Mouse (Mus musculus): ENCODE measurements at regions not wholly inside any gene's neighbourhood (a gene's known extent, or its start where the extent isn't known, plus 50 kb on each side); places are given as distances from the start of the nearest gene placed in this dataset.

DNA sequence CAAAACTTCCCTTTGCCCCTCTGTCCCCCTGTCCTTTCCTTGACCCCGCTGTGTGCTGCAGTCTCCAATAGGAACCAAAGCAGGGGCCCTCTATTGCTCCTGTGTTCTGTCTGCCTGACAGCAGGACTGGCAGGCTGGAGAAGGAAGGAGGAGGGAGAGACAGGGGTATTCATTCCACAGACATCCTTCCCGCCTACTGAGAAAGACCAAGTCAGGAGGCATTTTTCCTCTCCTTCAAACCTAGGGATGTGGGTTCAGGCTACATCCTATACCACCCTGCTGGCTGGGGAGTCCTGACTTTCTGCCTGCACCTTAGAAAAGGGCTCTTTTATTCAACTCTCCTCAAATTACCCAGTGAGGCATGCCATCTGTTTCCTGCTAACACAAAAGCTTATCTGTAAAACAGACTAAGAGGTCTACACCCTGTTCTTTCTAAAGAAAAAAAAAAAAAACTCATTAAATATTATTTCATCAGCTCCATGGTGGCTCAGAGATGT is 270.9 kb upstream of the Gpc5 start:
- no peaks in the 10 kb centered on the region for H3K9me3 ChIP-seq (replicated peaks; ENCODE audit: control insufficient read depth, insufficient read depth, low read length, poor library complexity, severe bottlenecking)
- TF ChIP-seq EP300 (IDR thresholded peaks at IDR 0.05; ENCODE audit: insufficient read depth, low read depth, low read length) (no peak), POLR2A (IDR thresholded peaks at IDR 0.05; ENCODE audit: insufficient read depth, low read length) (no peak), CTCF (IDR thresholded peaks at IDR 0.05; ENCODE audit: low read depth, low read length) (no peak)
- H3K36me3 ChIP-seq (ENCODE audit: control insufficient read depth, insufficient read depth, low read length, poor library complexity, severe bottlenecking) = no peaks in the 10 kb centered on the region
- H3K9ac ChIP-seq (ENCODE audit: low read depth, poor library complexity, severe bottlenecking) = no peak overlapping the region
- no peaks in the 10 kb centered on the region for H3K27me3 ChIP-seq (ENCODE audit: control insufficient read depth, insufficient read depth, low read length, poor library complexity, severe bottlenecking)
- H3K4me3 ChIP-seq (ENCODE audit: low read depth, low read length) = no peak overlapping the region
- H3K27ac ChIP-seq (ENCODE audit: insufficient read depth, low read length) = no peak overlapping the region
- H3K4me1 ChIP-seq (ENCODE audit: control insufficient read depth, insufficient read depth, low read length) = no peaks in the 10 kb centered on the region

GRCm38 (mm10) chr14:114821672-114822071 is 270.3 kb upstream of the Gpc5 start:
- Histone ChIP-seq H3K9ac (ENCODE audit: low read depth, poor library complexity, severe bottlenecking) (no peak overlapping the region), H3K4me3 (ENCODE audit: low read depth, low read length) (no peak overlapping the region), H3K9me3 (replicated peaks; ENCODE audit: control insufficient read depth, insufficient read depth, low read length, poor library complexity, severe bottlenecking) (no peaks in the 10 kb centered on the region), H3K27ac (ENCODE audit: insufficient read depth, low read length) (no peak overlapping the region), H3K4me1 (ENCODE audit: control insufficient read depth, insufficient read depth, low read length) (no peaks in the 10 kb centered on the region), H3K36me3 (ENCODE audit: control insufficient read depth, insufficient read depth, low read length, poor library complexity, severe bottlenecking) (no peaks in the 10 kb centered on the region), H3K27me3 (ENCODE audit: control insufficient read depth, insufficient read depth, low read length, poor library complexity, severe bottlenecking) (no peaks in the 10 kb centered on the region)
- TF ChIP-seq EP300 (IDR thresholded peaks at IDR 0.05; ENCODE audit: insufficient read depth, low read depth, low read length) (no peak), POLR2A (IDR thresholded peaks at IDR 0.05; ENCODE audit: insufficient read depth, low read length) (no peak), CTCF (IDR thresholded peaks at IDR 0.05; ENCODE audit: low read depth, low read length) (no peak)

DNA sequence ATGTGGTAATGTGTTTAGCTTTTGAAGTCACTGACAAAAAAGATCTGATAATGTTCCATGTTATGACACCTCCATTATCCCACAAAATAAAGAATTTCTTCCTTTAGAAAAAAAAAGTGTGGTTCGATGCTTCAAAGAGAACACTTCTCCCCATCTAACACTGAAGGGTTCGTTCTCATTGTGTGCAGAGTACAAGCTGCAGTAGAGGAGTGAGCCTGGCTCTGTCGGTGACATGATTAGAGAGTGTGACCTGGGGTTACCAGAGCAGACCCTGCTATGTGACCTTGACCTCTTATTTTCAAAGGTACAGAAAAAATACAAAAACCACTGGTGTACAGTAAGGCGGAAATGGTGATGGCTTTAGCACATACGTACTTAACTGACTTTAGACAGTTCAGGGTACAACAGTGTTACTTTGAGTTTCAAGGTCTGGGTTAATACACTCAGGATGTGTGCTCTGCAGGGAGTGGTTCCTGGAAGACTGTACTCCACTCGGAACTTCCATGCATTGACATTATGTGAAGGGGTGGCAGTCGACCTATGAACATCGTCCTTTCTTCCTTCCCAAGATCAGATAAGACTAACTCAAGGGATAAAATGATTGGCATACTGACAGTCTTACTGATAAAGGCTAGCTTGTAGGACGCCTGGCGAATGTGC is 265.2 kb upstream of the Gpc5 start:
- no peak overlapping the region for H3K4me3 ChIP-seq (ENCODE audit: low read depth, low read length)
- no peak overlapping the region for H3K9ac ChIP-seq (ENCODE audit: low read depth, poor library complexity, severe bottlenecking)
- no peaks in the 10 kb centered on the region for H3K4me1 ChIP-seq (ENCODE audit: control insufficient read depth, insufficient read depth, low read length)
- H3K9me3 ChIP-seq (replicated peaks; ENCODE audit: control insufficient read depth, insufficient read depth, low read length, poor library complexity, severe bottlenecking) = no peaks in the 10 kb centered on the region
- TF ChIP-seq EP300 (IDR thresholded peaks at IDR 0.05; ENCODE audit: insufficient read depth, low read depth, low read length) = no peak
- no peak for TF ChIP-seq POLR2A (IDR thresholded peaks at IDR 0.05; ENCODE audit: insufficient read depth, low read length)
- no peak for TF ChIP-seq CTCF (IDR thresholded peaks at IDR 0.05; ENCODE audit: low read depth, low read length)
- H3K36me3 ChIP-seq (ENCODE audit: control insufficient read depth, insufficient read depth, low read length, poor library complexity, severe bottlenecking) = no peaks in the 10 kb centered on the region
- no peaks in the 10 kb centered on the region for H3K27me3 ChIP-seq (ENCODE audit: control insufficient read depth, insufficient read depth, low read length, poor library complexity, severe bottlenecking)
- H3K27ac ChIP-seq (ENCODE audit: insufficient read depth, low read length) = no peak overlapping the region

DNA sequence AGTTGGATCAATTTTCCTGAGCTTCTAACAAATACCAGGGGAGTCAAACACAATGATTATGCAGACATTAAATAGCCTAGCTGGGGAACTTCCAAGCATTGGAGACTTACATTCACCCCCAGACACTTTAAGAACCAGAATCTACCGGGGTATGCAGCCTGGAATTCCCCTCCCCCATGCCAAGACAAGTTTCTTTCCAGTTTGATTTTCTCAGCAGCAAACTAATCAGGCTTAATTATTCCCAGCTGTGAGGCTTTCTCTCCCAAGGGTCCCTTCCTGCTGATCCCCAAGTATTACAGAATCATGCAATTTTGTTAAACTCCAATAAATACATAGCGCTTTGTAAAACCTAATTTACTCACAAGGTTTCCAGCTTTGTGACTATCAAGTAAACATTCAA is 262.7 kb upstream of the Gpc5 start:
- Histone ChIP-seq H3K36me3 (ENCODE audit: control insufficient read depth, insufficient read depth, low read length, poor library complexity, severe bottlenecking) (no peaks in the 10 kb centered on the region), H3K9ac (ENCODE audit: low read depth, poor library complexity, severe bottlenecking) (no peak overlapping the region), H3K9me3 (replicated peaks; ENCODE audit: control insufficient read depth, insufficient read depth, low read length, poor library complexity, severe bottlenecking) (no peaks in the 10 kb centered on the region), H3K27me3 (ENCODE audit: control insufficient read depth, insufficient read depth, low read length, poor library complexity, severe bottlenecking) (no peaks in the 10 kb centered on the region), H3K27ac (ENCODE audit: insufficient read depth, low read length) (no peak overlapping the region), H3K4me1 (ENCODE audit: control insufficient read depth, insufficient read depth, low read length) (no peaks in the 10 kb centered on the region), H3K4me3 (ENCODE audit: low read depth, low read length) (no peak overlapping the region)
- TF ChIP-seq CTCF (IDR thresholded peaks at IDR 0.05; ENCODE audit: low read depth, low read length) (no peak), EP300 (IDR thresholded peaks at IDR 0.05; ENCODE audit: insufficient read depth, low read depth, low read length) (no peak), POLR2A (IDR thresholded peaks at IDR 0.05; ENCODE audit: insufficient read depth, low read length) (no peak)

GRCm38 (mm10) chr14:114832987-114833386 is 259.0 kb upstream of the Gpc5 start:
- Histone ChIP-seq H3K9ac (ENCODE audit: low read depth, poor library complexity, severe bottlenecking) (no peak overlapping the region), H3K36me3 (ENCODE audit: control insufficient read depth, insufficient read depth, low read length, poor library complexity, severe bottlenecking) (no peaks in the 10 kb centered on the region), H3K27me3 (ENCODE audit: control insufficient read depth, insufficient read depth, low read length, poor library complexity, severe bottlenecking) (no peaks in the 10 kb centered on the region), H3K4me1 (ENCODE audit: control insufficient read depth, insufficient read depth, low read length) (no peaks in the 10 kb centered on the region), H3K27ac (ENCODE audit: insufficient read depth, low read length) (no peak overlapping the region), H3K9me3 (replicated peaks; ENCODE audit: control insufficient read depth, insufficient read depth, low read length, poor library complexity, severe bottlenecking) (no peaks in the 10 kb centered on the region), H3K4me3 (ENCODE audit: low read depth, low read length) (no peak overlapping the region)
- peak; percentile 55 for TF ChIP-seq CTCF (IDR thresholded peaks at IDR 0.05; ENCODE audit: low read depth, low read length)
- TF ChIP-seq EP300 (IDR thresholded peaks at IDR 0.05; ENCODE audit: insufficient read depth, low read depth, low read length) = no peak

GRCm38 (mm10) chr14:114836723-114837349 is 255.2 kb upstream of the Gpc5 start:
- no peaks in the 10 kb centered on the region for H3K4me1 ChIP-seq (ENCODE audit: control insufficient read depth, insufficient read depth, low read length)
- H3K27ac ChIP-seq (ENCODE audit: insufficient read depth, low read length) = no peak overlapping the region
- H3K4me3 ChIP-seq (ENCODE audit: low read depth, low read length) = no peak overlapping the region
- no peak for TF ChIP-seq CTCF (IDR thresholded peaks at IDR 0.05; ENCODE audit: low read depth, low read length)
- no peak for TF ChIP-seq EP300 (IDR thresholded peaks at IDR 0.05; ENCODE audit: insufficient read depth, low read depth, low read length)
- H3K9ac ChIP-seq (ENCODE audit: low read depth, poor library complexity, severe bottlenecking) = no peak overlapping the region
- no peaks in the 10 kb centered on the region for H3K27me3 ChIP-seq (ENCODE audit: control insufficient read depth, insufficient read depth, low read length, poor library complexity, severe bottlenecking)
- no peaks in the 10 kb centered on the region for H3K9me3 ChIP-seq (replicated peaks; ENCODE audit: control insufficient read depth, insufficient read depth, low read length, poor library complexity, severe bottlenecking)
- H3K36me3 ChIP-seq (ENCODE audit: control insufficient read depth, insufficient read depth, low read length, poor library complexity, severe bottlenecking) = no peaks in the 10 kb centered on the region
